Mouse (Mus musculus) regulatory T cell (primary cell): ENCODE results near the gene Slc38a2.

Source experiments
- in situ Hi-C: fragments of 300-600 bp; cut with MboI, MseI; formaldehyde crosslinking; loops from one replicate; pipeline ENCODE4 v1.15.1; 2025; ENCODE audit warnings: high pct_unique_total_duplicates

Slc38a2 gene

GRCm38 (mm10) chr15:96696486-96697284 is 2.8 kb downstream of the Slc38a2 start:
- in situ Hi-C loops: loop anchor here (10.0 kb wide), 1 partner anchor 52 kb away; the partner anchor contains the start of gene Slc38a1

- in situ Hi-C loops: loop anchor here (10.0 kb wide), 1 partner anchor 51 kb away; the partner anchor contains the start of gene Slc38a1
These were observed 3.8 kb downstream of the Slc38a2 start for GRCm38 (mm10) chr15:96695455-96696421.

- in situ Hi-C loops: loop anchor here (10.0 kb wide), 1 partner anchor 50 kb away; the partner anchor contains the start of gene Slc38a1
These were observed 4.5 kb downstream of the Slc38a2 start for GRCm38 (mm10) chr15:96694988-96695387.

- in situ Hi-C loops: loop anchor here (10.0 kb wide), 1 partner anchor 49 kb away; the partner anchor contains the start of gene Slc38a1
These were observed 5.8 kb downstream of the Slc38a2 start for GRCm38 (mm10) chr15:96693688-96694087.

GRCm38 (mm10) chr15:96692401-96692800 is 7.1 kb downstream of the Slc38a2 start:
- in situ Hi-C loops: loop anchor here (10.0 kb wide), 1 partner anchor 48 kb away; the partner anchor contains the start of gene Slc38a1

- in situ Hi-C loops: loop anchor here (10.0 kb wide), 1 partner anchor 47 kb away; the partner anchor contains the start of gene Slc38a1
These were observed 8.1 kb downstream of the Slc38a2 start for GRCm38 (mm10) chr15:96691381-96691780.

GRCm38 (mm10) chr15:96690829-96691228 is 8.7 kb downstream of the Slc38a2 start:
- in situ Hi-C loops: loop anchor here (10.0 kb wide), 1 partner anchor 46 kb away; the partner anchor contains the start of gene Slc38a1

GRCm38 (mm10) chr15:96689919-96690318 is 9.6 kb downstream of the Slc38a2 start:
- in situ Hi-C loops: loop anchor here (10.0 kb wide), 1 partner anchor 45 kb away; the partner anchor contains the start of gene Slc38a1

- in situ Hi-C loops: no loop called here
These were observed 10.7 kb downstream of the Slc38a2 start for GRCm38 (mm10) chr15:96688784-96689318.

GRCm38 (mm10) chr15:96688036-96688435 is 11.5 kb downstream of the Slc38a2 start:
- in situ Hi-C loops: no loop called here

GRCm38 (mm10) chr15:96687366-96687765 is 12.2 kb downstream of the Slc38a2 start:
- in situ Hi-C loops: no loop called here

- in situ Hi-C loops: no loop called here
These were observed 13.1 kb downstream of the Slc38a2 start for GRCm38 (mm10) chr15:96686201-96687159.

GRCm38 (mm10) chr15:96685273-96685672 is 14.3 kb downstream of the Slc38a2 start:
- in situ Hi-C loops: no loop called here

- in situ Hi-C loops: no loop called here
These were observed 15.2 kb downstream of the Slc38a2 start for GRCm38 (mm10) chr15:96684132-96684830.

GRCm38 (mm10) chr15:96678871-96679773 is 20.4 kb downstream of the Slc38a2 start:
- in situ Hi-C loops: no loop called here

- in situ Hi-C loops: no loop called here
These were observed 23.0 kb downstream of the Slc38a2 start for GRCm38 (mm10) chr15:96676518-96676917.

GRCm38 (mm10) chr15:96675744-96676143 is 23.8 kb downstream of the Slc38a2 start:
- in situ Hi-C loops: no loop called here

GRCm38 (mm10) chr15:96675055-96675454 is 24.5 kb downstream of the Slc38a2 start:
- in situ Hi-C loops: no loop called here
